ENCODE assay signal across 26 mouse cellular contexts in genomic region chr6:84383141-84383540, GRCm38 (mm10).
"Had no signal": no experiment of that assay in that cellular context is flagged by ENCODE, and none has a peak within 500 bp of the region (broad histone marks: within the 10 kb centered on the region; RNA-seq: fewer than 3 reads in every experiment).

No protein-coding gene starts in this region.

- H3K9me3 ChIP-seq: heart, embryonic 13.5 days; heart, embryonic 15.5 days; hindbrain, embryonic 13.5 days; hindbrain, embryonic 15.5 days; kidney, embryonic 15.5 days; limb, embryonic 13.5 days; limb, embryonic 15.5 days; liver, embryonic 12.5 days had no signal

- H3K4me2 ChIP-seq: heart, embryonic 11.5 days; heart, embryonic 13.5 days; heart, embryonic 15.5 days; hindbrain, embryonic 13.5 days; hindbrain, embryonic 15.5 days; kidney, embryonic 15.5 days; limb, embryonic 13.5 days; limb, embryonic 15.5 days; liver, embryonic 12.5 days had no signal

- H3K4me1 ChIP-seq: hindbrain, embryonic 13.5 days; hindbrain, embryonic 15.5 days had no signal

- H3K27ac ChIP-seq: heart, adult 2 months; heart, embryonic 13.5 days; heart, embryonic 15.5 days; hindbrain, embryonic 13.5 days; hindbrain, embryonic 15.5 days; hindbrain, postnatal 0 days; kidney, embryonic 15.5 days; kidney, postnatal 0 days; left cerebral cortex, adult 2 months; limb, embryonic 13.5 days; limb, embryonic 15.5 days; liver, embryonic 12.5 days; liver, embryonic 14.5 days had no signal

- H3K4me3 ChIP-seq: heart, adult 2 months; heart, embryonic 13.5 days; heart, embryonic 15.5 days; hindbrain, embryonic 13.5 days; hindbrain, embryonic 15.5 days; kidney, embryonic 15.5 days; layer of hippocampus, adult 2 months; left cerebral cortex, adult 2 months; limb, embryonic 13.5 days; limb, embryonic 15.5 days; liver, embryonic 12.5 days had no signal

- ATAC-seq: forebrain, postnatal 0 days; hindbrain, postnatal 0 days; intestine, embryonic 16.5 days; liver, embryonic 12.5 days had no signal

- H3K9ac ChIP-seq: forebrain, postnatal 0 days; heart, embryonic 13.5 days; heart, embryonic 15.5 days; hindbrain, embryonic 13.5 days; hindbrain, embryonic 15.5 days; kidney, embryonic 15.5 days; limb, embryonic 13.5 days; limb, embryonic 15.5 days; liver, embryonic 12.5 days; liver, embryonic 14.5 days had no signal

- H3K27me3 ChIP-seq: hindbrain, embryonic 15.5 days; limb, embryonic 15.5 days had no signal

- H3K36me3 ChIP-seq: heart, embryonic 13.5 days; heart, embryonic 15.5 days; hindbrain, embryonic 13.5 days; hindbrain, embryonic 15.5 days; kidney, embryonic 15.5 days; limb, embryonic 13.5 days; limb, embryonic 15.5 days; liver, embryonic 12.5 days had no signal

- DNase-seq: forebrain, postnatal 0 days; heart, adult 11 months; heart, postnatal 14 days; heart, postnatal 36 days; kidney, adult 11 months; kidney, adult 2 months; kidney, adult 9 months; kidney, postnatal 14 days; kidney, postnatal 36 days; left cerebral cortex, postnatal 4 days had no signal
